Mouse (Mus musculus) midbrain, postnatal 0 days (tissue): ENCODE measurements at regions not wholly inside any gene's neighbourhood (a gene's known extent, or its start where the extent isn't known, plus 50 kb on each side); places are given as distances from the start of the nearest gene placed in this dataset.

Source experiments
- ATAC-seq: fragments of 200-750 bp; cut with Nextera tagmentation; 2 replicates; pipeline ENCODE4 v1.8.0; 2017; ENCODE audit warnings: moderate number of reproducible peaks, mild to moderate bottlenecking, moderate TSS enrichment, moderate library complexity; ENCODE audit not compliant: low FRiP score
- DNase-seq: peaks from one replicate; pipeline ENCODE4 v3.0.0-alpha.2; 2015; ENCODE audit warnings: low spot score
- H3K27ac ChIP-seq: fragments of 300-500 bp; sonication (generic); 2 replicates; pipeline ENCODE4 v1.5.1; 2014; ENCODE audit warnings: low read depth, mild to moderate bottlenecking, low read length, mixed read lengths
- H3K27me3 ChIP-seq: fragments of 300-500 bp; sonication (generic); 2 replicates; pipeline ENCODE4 v1.6.1; 2014; ENCODE audit warnings: low read length, control low read depth, mixed read lengths; ENCODE audit not compliant: insufficient read depth
- H3K36me3 ChIP-seq: fragments of 300-500 bp; sonication (generic); 2 replicates; pipeline ENCODE4 v1.6.1; 2014; ENCODE audit warnings: low read length, control low read depth, mixed read lengths; ENCODE audit not compliant: insufficient read depth
- H3K4me1 ChIP-seq: fragments of 300-500 bp; sonication (generic); 2 replicates; pipeline ENCODE4 v1.6.1; 2014; ENCODE audit warnings: mild to moderate bottlenecking, control low read depth, antibody characterized with exemption, low read length, mixed read lengths; ENCODE audit not compliant: insufficient read depth
- H3K4me2 ChIP-seq: fragments of 300-500 bp; sonication (generic); 2 replicates; pipeline ENCODE4 v1.6.1; 2014; ENCODE audit warnings: low read depth, mild to moderate bottlenecking, low read length, mixed read lengths; ENCODE audit not compliant: poor library complexity, severe bottlenecking
- H3K4me3 ChIP-seq: fragments of 300-500 bp; sonication (generic); 2 replicates; pipeline ENCODE4 v1.5.1; 2014; ENCODE audit warnings: low read depth, mild to moderate bottlenecking, low read length, moderate library complexity
- H3K9ac ChIP-seq: fragments of 300-500 bp; sonication (generic); replicated peaks from 2 replicates; pipeline ENCODE4 v1.6.1; 2014; ENCODE audit warnings: mild to moderate bottlenecking, low read length, moderate library complexity, mixed read lengths; ENCODE audit not compliant: poor library complexity, severe bottlenecking
- H3K9me3 ChIP-seq: fragments of 300-500 bp; sonication (generic); 2 replicates; pipeline ENCODE4 v1.6.1; 2016; ENCODE audit warnings: low read length, control low read depth
- CTCF ChIP-seq: IDR thresholded peaks from 2 replicates; pipeline ENCODE4 v1.5.1; 2016; ENCODE audit warnings: antibody characterized with exemption, mild to moderate bottlenecking
- WGBS: fragments of 180-500 bp; shearing (Covaris S2); extraction: QIAGEN DNeasy Blood & Tissue Kit; methylation state at CpG from one replicate; pipeline ENCODE4 v1.1.7; 2014; 5-methylcytosine and 5-hydroxymethylcytosine counted together

- no peak for TF ChIP-seq CTCF
- ATAC-seq (no peak), DNase-seq (peak; percentile 16)
- no peaks in the 10 kb centered on the region for H3K4me1 ChIP-seq
- H3K27ac ChIP-seq = no peak overlapping the region
- no peak overlapping the region for H3K4me3 ChIP-seq
- no peaks in the 10 kb centered on the region for H3K36me3 ChIP-seq
- WGBS = 62% methylated on average over 2 of the region's 2 CpGs
- no peak overlapping the region for H3K9ac ChIP-seq
- H3K27me3 ChIP-seq = no peaks in the 10 kb centered on the region
- no peak overlapping the region for H3K4me2 ChIP-seq
- H3K9me3 ChIP-seq = no peaks in the 10 kb centered on the region
These were observed 918.8 kb upstream of the Celf2 start for GRCm38 (mm10) chr2:8428145-8428544.

DNA sequence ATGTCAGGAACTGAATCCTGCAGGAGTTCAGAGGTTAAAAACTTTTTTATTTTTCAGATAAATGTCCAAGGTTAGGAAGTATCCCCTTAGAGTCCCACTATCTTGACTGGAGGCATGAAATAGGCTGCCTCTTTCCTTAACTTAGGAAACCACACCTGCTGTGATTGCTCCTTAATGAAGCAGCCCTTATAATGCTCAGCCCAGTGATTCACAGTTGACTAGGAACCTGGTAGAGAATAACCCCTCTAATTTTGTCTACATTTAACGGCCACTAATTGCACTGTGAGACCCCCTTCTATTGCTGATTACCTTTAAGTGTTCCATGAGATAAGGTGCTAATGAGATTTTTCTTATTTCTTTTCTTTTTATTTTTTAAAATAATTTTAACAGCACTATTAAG lies 918.4 kb upstream of the Celf2 start:
- no peak for TF ChIP-seq CTCF
- H3K9ac ChIP-seq = no peak overlapping the region
- no peaks in the 10 kb centered on the region for H3K36me3 ChIP-seq
- no peak overlapping the region for H3K4me2 ChIP-seq
- H3K27me3 ChIP-seq = no peaks in the 10 kb centered on the region
- DNase-seq (peak; percentile 9), ATAC-seq (no peak)
- no peaks in the 10 kb centered on the region for H3K4me1 ChIP-seq
- H3K27ac ChIP-seq = no peak overlapping the region
- H3K4me3 ChIP-seq = no peak overlapping the region
- no peaks in the 10 kb centered on the region for H3K9me3 ChIP-seq
- WGBS = 81% methylated on average over 1 of the region's 1 CpGs

GRCm38 (mm10) chr2:8415917-8416316 lies 906.6 kb upstream of the Celf2 start:
- 64% methylated on average over 3 of the region's 3 CpGs for WGBS
- ATAC-seq (no peak), DNase-seq (no peak)
- H3K36me3 ChIP-seq = no peaks in the 10 kb centered on the region
- H3K4me2 ChIP-seq = no peak overlapping the region
- H3K9ac ChIP-seq = no peak overlapping the region
- TF ChIP-seq CTCF = no peak
- no peaks in the 10 kb centered on the region for H3K27me3 ChIP-seq
- no peaks in the 10 kb centered on the region for H3K4me1 ChIP-seq
- H3K4me3 ChIP-seq = no peak overlapping the region
- no peaks in the 10 kb centered on the region for H3K9me3 ChIP-seq
- no peak overlapping the region for H3K27ac ChIP-seq

GRCm38 (mm10) chr2:8394128-8394527 lies 884.8 kb upstream of the Celf2 start:
- 71% methylated on average over 4 of the region's 4 CpGs for WGBS
- Histone ChIP-seq H3K27me3 (no peaks in the 10 kb centered on the region), H3K4me2 (no peak overlapping the region), H3K36me3 (no peaks in the 10 kb centered on the region), H3K4me1 (no peaks in the 10 kb centered on the region), H3K27ac (no peak overlapping the region), H3K4me3 (no peak overlapping the region), H3K9me3 (no peaks in the 10 kb centered on the region), H3K9ac (no peak overlapping the region)
- no peak for TF ChIP-seq CTCF
- DNase-seq = no peak
- ATAC-seq = no peak

- H3K27me3 ChIP-seq = no peaks in the 10 kb centered on the region
- DNase-seq (no peak), ATAC-seq (no peak)
- WGBS = 78% methylated on average over 2 of the region's 2 CpGs
- H3K4me3 ChIP-seq = no peak overlapping the region
- H3K9me3 ChIP-seq = no peaks in the 10 kb centered on the region
- H3K9ac ChIP-seq = no peak overlapping the region
- no peak overlapping the region for H3K4me2 ChIP-seq
- H3K36me3 ChIP-seq = no peaks in the 10 kb centered on the region
- no peak overlapping the region for H3K27ac ChIP-seq
- no peaks in the 10 kb centered on the region for H3K4me1 ChIP-seq
- TF ChIP-seq CTCF = no peak
These were observed 880.2 kb upstream of the Celf2 start for GRCm38 (mm10) chr2:8389530-8389929.

DNA sequence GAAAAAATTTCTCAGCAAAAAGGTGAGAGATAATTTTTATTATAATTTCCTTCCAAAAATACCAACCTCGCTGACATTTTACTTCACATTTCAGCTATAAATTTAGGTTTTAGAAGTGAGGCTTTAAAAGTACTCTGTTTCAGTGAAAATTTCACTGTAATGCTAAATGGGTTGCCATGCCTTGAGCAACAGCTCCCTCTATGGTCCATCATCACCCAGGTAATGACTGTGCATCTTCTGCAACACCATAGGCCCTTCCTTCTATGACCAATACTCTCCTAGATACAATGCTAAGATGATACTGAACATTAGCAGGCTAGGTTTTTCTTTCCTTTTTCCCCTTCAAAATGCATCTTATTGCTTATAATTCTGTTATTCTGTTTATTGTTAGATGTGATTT lies 870.9 kb upstream of the Celf2 start:
- ATAC-seq = peak; percentile 71; the same call in 1 of the 2 replicates
- peak; percentile 93 for TF ChIP-seq CTCF

More for the DNA sequence above, 870.9 kb upstream of the Celf2 start:
- Histone ChIP-seq H3K4me2 (no peak overlapping the region), H3K27ac (no peak overlapping the region), H3K9ac (no peak overlapping the region), H3K9me3 (no peaks in the 10 kb centered on the region), H3K4me1 (no peaks in the 10 kb centered on the region), H3K27me3 (no peaks in the 10 kb centered on the region), H3K4me3 (no peak overlapping the region), H3K36me3 (no peaks in the 10 kb centered on the region)
- WGBS = 23% methylated on average over 1 of the region's 1 CpGs
- peak; percentile 86 for DNase-seq
